Mouse (Mus musculus) frontal cortex, adult 2 months (tissue): ENCODE data around the gene Echdc1. TPM values are rescaled to one million over a fixed set of nuclear protein-coding genes. Genes with fewer than 3 reads are reported as not detected.

Experiments
- polyA plus RNA-seq: library from polyadenylated mRNA; depleted of rRNA; stranded (reverse); fragments of >200 nt; gene quantifications from 2 replicates; pipeline ENCODE4 v1.2.3, GENCODE M21; 2012; rRNA removed

Echdc1 gene
- polyA plus RNA-seq, 1 experiment, result 27.7 TPM

Other genes starting within 250 kb of the Echdc1 start
- 42.3 and 42.4 TPM in 2 replicates for gene Soga3, start 169.3 kb upstream of the Echdc1 start, polyA plus RNA-seq
- 6.8 and 9.3 TPM in 2 replicates for gene Gm49353, start 114.2 kb upstream of the Echdc1 start, polyA plus RNA-seq
- gene 9330159F19Rik, start 101.6 kb upstream of the Echdc1 start, polyA plus RNA-seq, result 56.4 and 60.4 TPM in 2 replicates
- gene Rnf146, start 49.3 kb downstream of the Echdc1 start, polyA plus RNA-seq, result 85.7 and 89.7 TPM in 2 replicates
- gene Rspo3, start 222.7 kb downstream of the Echdc1 start, polyA plus RNA-seq, result 9.3 and 10.8 TPM in 2 replicates